Mouse (Mus musculus): ENCODE data around the gene Tma7.

DNA sequence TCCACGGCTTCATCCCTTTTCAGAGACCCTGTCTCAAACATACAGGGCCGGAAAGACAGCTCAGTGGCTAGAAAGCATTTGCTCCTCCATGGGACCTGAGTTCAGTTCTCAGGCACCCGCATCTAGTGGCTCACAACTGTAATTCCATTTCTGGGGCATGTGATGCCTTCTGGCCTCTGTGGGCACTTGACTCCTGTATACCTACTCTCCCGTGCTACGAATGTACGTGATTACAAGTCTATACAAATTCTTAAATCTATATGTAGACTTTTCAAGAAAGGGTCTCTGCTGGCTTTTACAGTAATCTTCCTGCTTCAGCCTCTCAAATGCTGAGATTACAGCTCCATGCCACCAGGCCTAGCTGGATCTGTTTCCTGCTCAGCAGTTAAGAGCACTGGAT, 38.6 kb upstream of the Tma7 start:
- no peak for TF ChIP-seq CTCF (IDR thresholded peaks at IDR 0.05; ENCODE audit: low read depth)
- TF ChIP-seq EP300 (IDR thresholded peaks at IDR 0.05; ENCODE audit: low read depth) = no peak

Data from liver, embryonic 14.5 days (tissue).